Mouse (Mus musculus) hindbrain, embryonic 15.5 days (tissue): ENCODE data around the gene Kcnb1. TPM values are rescaled to one million over a fixed set of nuclear protein-coding genes. Genes with fewer than 3 reads are reported as not detected.
"Not testable (repeated sequence)": the region's sequence is repeated elsewhere in the genome, so short reads cannot be mapped to it uniquely, and the experiment has no call there.

Experiments used
- ATAC-seq: fragments of 200-750 bp; cut with Nextera tagmentation; 2 replicates; pipeline ENCODE4 v1.8.0; 2017; ENCODE audit warnings: low read depth, moderate number of reproducible peaks, moderate TSS enrichment; ENCODE audit not compliant: low FRiP score
- H3K27ac ChIP-seq: fragments of 300-500 bp; sonication (generic); replicated peaks from 2 replicates; pipeline ENCODE4 v1.5.1; 2015; ENCODE audit warnings: mild to moderate bottlenecking, inconsistent platforms
- H3K27me3 ChIP-seq: fragments of 300-500 bp; sonication (generic); 2 replicates; pipeline ENCODE4 v1.6.1; 2015; ENCODE audit warnings: control low read depth, inconsistent platforms
- H3K36me3 ChIP-seq: fragments of 300-500 bp; sonication (generic); 2 replicates; pipeline ENCODE4 v1.6.1; 2015; ENCODE audit warnings: control low read depth, inconsistent platforms
- H3K4me1 ChIP-seq: fragments of 300-500 bp; sonication (generic); replicated peaks from 2 replicates; pipeline ENCODE4 v1.6.1; 2015; ENCODE audit warnings: control low read depth, inconsistent platforms
- H3K4me2 ChIP-seq: fragments of 300-500 bp; sonication (generic); 2 replicates; pipeline ENCODE4 v1.6.1; 2015; ENCODE audit warnings: moderate library complexity, mild to moderate bottlenecking, inconsistent platforms
- H3K4me3 ChIP-seq: fragments of 300-500 bp; sonication (generic); 2 replicates; pipeline ENCODE4 v1.5.1; 2015; ENCODE audit warnings: mild to moderate bottlenecking, inconsistent platforms
- H3K9ac ChIP-seq: fragments of 300-500 bp; sonication (generic); 2 replicates; pipeline ENCODE4 v1.6.1; 2015; ENCODE audit warnings: inconsistent platforms
- H3K9me3 ChIP-seq: fragments of 300-500 bp; sonication (generic); 2 replicates; pipeline ENCODE4 v1.6.1; 2016; ENCODE audit warnings: control low read depth, inconsistent platforms
- WGBS: fragments of 180-500 bp; shearing (Covaris S2); methylation state at CpG from one replicate; pipeline ENCODE4 v1.1.7; 2015; 5-methylcytosine and 5-hydroxymethylcytosine counted together
- polyA plus RNA-seq: library from polyadenylated mRNA; unstranded; fragments of >200 nt; fragmentation: Nextera tagmentation; extraction: Ambion mirVana; gene quantifications from 2 replicates; pipeline ENCODE4 v1.2.1, GENCODE M21; 2015

Gene Kcnb1
- polyA plus RNA-seq, 1 experiment from 2014 or later, result 3.4 TPM

GRCm38 (mm10) chr2:167221159-167221845 lies 31.3 kb upstream of the Kcnb1 start:
- Histone ChIP-seq H3K9ac (no peak overlapping the region), H3K4me1 (peaks cover 3% of the 10 kb centered on the region; the same call in 1 of the 2 replicates), H3K27ac (no peak overlapping the region), H3K27me3 (no peaks in the 10 kb centered on the region), H3K4me3 (no peak overlapping the region), H3K9me3 (no peaks in the 10 kb centered on the region), H3K36me3 (no peaks in the 10 kb centered on the region), H3K4me2 (no peak overlapping the region)
- ATAC-seq, result no peak
- 84% methylated on average over 13 of the region's 13 CpGs for WGBS

GRCm38 (mm10) chr2:167220736-167221135 lies 30.8 kb upstream of the Kcnb1 start:
- H3K27ac ChIP-seq, result no peak overlapping the region
- no peaks in the 10 kb centered on the region for H3K36me3 ChIP-seq
- no peak overlapping the region for H3K4me3 ChIP-seq
- no peak overlapping the region for H3K9ac ChIP-seq
- H3K9me3 ChIP-seq, result no peaks in the 10 kb centered on the region
- H3K4me2 ChIP-seq, result no peak overlapping the region
- H3K4me1 ChIP-seq, result peaks cover 3% of the 10 kb centered on the region; the same call in 1 of the 2 replicates
- ATAC-seq, result no peak
- H3K27me3 ChIP-seq, result no peaks in the 10 kb centered on the region
- 85% methylated on average over 5 of the region's 5 CpGs for WGBS

DNA sequence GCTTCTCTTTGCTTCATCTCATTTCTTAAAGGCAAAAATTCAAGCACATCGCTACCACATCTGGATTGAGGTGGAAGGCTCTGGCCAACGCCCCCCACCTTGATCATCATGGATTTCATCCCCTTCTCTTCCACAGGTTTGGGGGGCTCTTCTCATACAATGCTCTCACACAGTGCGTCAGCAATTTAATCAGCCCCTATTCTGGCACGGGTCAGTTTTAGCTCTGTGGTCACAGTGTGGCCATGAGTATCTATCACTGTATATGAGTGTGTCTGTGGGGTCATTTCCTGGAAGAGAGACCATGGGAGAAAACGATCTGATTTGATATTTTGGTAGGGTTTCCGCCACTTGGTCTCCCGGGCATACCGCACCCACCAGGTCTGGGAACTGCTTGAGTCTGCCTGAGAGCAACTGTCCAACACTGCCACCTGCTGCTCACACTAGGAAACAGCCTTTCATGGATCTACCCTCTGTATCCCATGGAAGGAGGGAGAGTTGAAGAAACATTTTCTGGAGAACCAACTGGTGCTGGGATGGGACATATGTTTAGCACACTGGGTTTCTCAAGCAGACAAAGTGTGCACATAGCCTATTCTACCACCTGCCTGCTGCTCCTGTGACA lies 29.3 kb upstream of the Kcnb1 start:
- Histone ChIP-seq H3K27ac (no peak overlapping the region), H3K4me3 (no peak overlapping the region), H3K9ac (0 out of 2 replicates have a peak overlapping the region, but pooled peaks have one; percentile 4), H3K4me2 (peak overlapping the region; percentile 33), H3K36me3 (no peaks in the 10 kb centered on the region), H3K9me3 (no peaks in the 10 kb centered on the region), H3K4me1 (peaks cover 3% of the 10 kb centered on the region; the same call in 1 of the 2 replicates), H3K27me3 (no peaks in the 10 kb centered on the region)
- ATAC-seq, result peak; percentile 88
- WGBS, result 43% methylated on average over 8 of the region's 8 CpGs

- Histone ChIP-seq H3K27me3 (no peaks in the 10 kb centered on the region), H3K27ac (no peak overlapping the region), H3K4me1 (no peaks in the 10 kb centered on the region), H3K9ac (no peak overlapping the region), H3K4me3 (no peak overlapping the region), H3K36me3 (no peaks in the 10 kb centered on the region), H3K9me3 (no peaks in the 10 kb centered on the region), H3K4me2 (no peak overlapping the region)
- no peak for ATAC-seq
- 96% methylated on average over 12 of the region's 12 CpGs for WGBS
These were observed 23.7 kb upstream of the Kcnb1 start for GRCm38 (mm10) chr2:167213666-167214065.

DNA sequence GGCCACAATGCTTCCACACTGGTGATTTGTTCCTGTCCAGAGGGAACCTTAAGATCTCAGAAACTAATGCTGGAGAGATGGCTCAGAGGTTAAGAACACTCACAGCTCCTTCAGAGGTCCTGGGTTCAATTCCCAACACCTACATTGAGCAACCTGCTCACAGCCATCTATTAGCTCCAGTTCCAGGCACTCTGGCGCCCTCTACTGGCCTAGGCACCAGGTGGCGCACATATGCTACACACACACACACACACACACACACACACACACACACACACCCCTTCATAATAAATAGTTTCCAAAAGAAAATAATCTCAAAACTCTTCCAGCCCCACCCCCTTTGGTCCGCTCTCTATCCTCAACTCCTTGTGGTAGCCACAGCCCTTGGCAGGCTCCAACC lies 23.1 kb upstream of the Kcnb1 start:
- no peak for ATAC-seq
- H3K27ac ChIP-seq, result no peak overlapping the region
- H3K4me2 ChIP-seq, result no peak overlapping the region
- no peaks in the 10 kb centered on the region for H3K4me1 ChIP-seq
- WGBS, result 100% methylated on average over 3 of the region's 3 CpGs
- H3K9me3 ChIP-seq, result no peaks in the 10 kb centered on the region
- H3K27me3 ChIP-seq, result no peaks in the 10 kb centered on the region
- H3K4me3 ChIP-seq, result no peak overlapping the region
- H3K9ac ChIP-seq, result no peak overlapping the region
- H3K36me3 ChIP-seq, result no peaks in the 10 kb centered on the region

- Histone ChIP-seq H3K9me3 (no peaks in the 10 kb centered on the region), H3K4me3 (no peak overlapping the region), H3K27ac (no peak overlapping the region), H3K4me1 (no peaks in the 10 kb centered on the region), H3K9ac (no peak overlapping the region), H3K27me3 (no peaks in the 10 kb centered on the region), H3K4me2 (no peak overlapping the region), H3K36me3 (no peaks in the 10 kb centered on the region)
- no peak for ATAC-seq
- WGBS, result 94% methylated on average over 6 of the region's 6 CpGs
These were observed 22.6 kb upstream of the Kcnb1 start for GRCm38 (mm10) chr2:167212551-167212950.

DNA sequence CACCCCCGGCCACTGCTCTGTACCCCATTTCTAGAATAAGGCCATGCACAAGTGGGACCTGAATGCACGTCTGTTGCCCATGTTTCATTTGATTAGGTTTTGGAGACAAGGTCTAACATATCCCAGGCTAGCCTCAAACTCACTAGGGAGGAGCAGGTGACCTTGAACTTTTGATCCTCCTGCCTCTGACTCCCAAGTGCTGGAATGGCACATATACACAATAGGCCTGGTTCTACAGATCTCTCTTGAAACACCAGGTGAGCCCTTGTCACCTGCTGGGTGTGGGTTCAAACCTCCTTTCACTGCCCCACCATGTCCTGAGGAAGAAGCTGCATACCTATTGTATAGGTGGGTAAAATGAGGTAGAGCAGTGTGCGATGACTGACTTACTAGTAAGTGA lies 22.1 kb upstream of the Kcnb1 start:
- no peak overlapping the region for H3K4me3 ChIP-seq
- H3K9ac ChIP-seq, result no peak overlapping the region
- no peaks in the 10 kb centered on the region for H3K36me3 ChIP-seq
- no peaks in the 10 kb centered on the region for H3K27me3 ChIP-seq
- no peak overlapping the region for H3K4me2 ChIP-seq
- 98% methylated on average over 3 of the region's 3 CpGs for WGBS
- H3K4me1 ChIP-seq, result no peaks in the 10 kb centered on the region
- H3K27ac ChIP-seq, result no peak overlapping the region
- no peaks in the 10 kb centered on the region for H3K9me3 ChIP-seq
- ATAC-seq, result no peak

DNA sequence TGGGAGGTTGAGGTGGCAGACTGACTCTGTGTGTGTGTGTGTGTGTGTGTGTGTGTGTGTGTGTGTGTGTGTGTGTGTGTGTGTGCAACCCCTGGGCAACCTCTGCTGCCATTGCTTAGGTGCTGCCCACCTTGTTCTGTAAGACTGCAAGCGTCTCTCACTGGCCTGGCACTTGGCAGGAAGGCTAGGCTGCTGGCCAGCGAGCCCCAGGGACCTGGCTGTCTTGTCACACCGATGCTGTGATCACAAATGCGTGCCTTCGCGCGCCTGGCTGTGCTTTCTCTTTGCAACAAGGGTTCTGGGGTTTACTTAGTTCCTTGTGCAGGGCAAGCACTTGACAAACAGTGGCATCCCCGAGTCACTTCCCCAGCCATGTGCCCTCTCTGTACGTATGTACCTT lies 19.9 kb upstream of the Kcnb1 start:
- Histone ChIP-seq H3K4me3 (no peak overlapping the region), H3K4me1 (no peaks in the 10 kb centered on the region), H3K27me3 (no peaks in the 10 kb centered on the region), H3K4me2 (no peak overlapping the region), H3K27ac (no peak overlapping the region), H3K9ac (no peak overlapping the region), H3K36me3 (no peaks in the 10 kb centered on the region), H3K9me3 (no peaks in the 10 kb centered on the region)
- 72% methylated on average over 9 of the region's 9 CpGs for WGBS
- ATAC-seq, result no peak

DNA sequence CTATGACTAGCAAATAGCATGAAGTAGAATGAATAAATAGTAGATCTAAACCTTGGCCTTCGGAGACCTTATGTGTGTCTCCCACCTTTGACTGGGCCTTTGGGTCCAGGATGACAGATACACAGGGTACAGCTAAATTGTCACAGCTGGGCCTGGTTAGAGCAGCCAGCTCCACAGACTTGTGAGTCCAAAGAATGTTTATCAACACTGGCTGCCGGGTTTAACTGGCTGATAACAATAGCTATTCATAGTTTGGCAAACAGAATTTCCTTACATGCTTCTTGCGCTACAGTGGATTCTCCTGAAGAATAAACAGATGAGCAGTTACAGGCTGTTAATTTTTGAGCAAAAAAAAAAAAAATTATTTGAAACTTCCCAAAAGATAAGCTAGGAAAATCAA lies 19.0 kb upstream of the Kcnb1 start:
- ATAC-seq, result no peak
- Histone ChIP-seq H3K4me3 (no peak overlapping the region), H3K36me3 (no peaks in the 10 kb centered on the region), H3K9ac (no peak overlapping the region), H3K27ac (no peak overlapping the region), H3K4me1 (no peaks in the 10 kb centered on the region), H3K27me3 (no peaks in the 10 kb centered on the region), H3K9me3 (no peaks in the 10 kb centered on the region), H3K4me2 (no peak overlapping the region)
- 79% methylated on average over 3 of the region's 3 CpGs for WGBS

DNA sequence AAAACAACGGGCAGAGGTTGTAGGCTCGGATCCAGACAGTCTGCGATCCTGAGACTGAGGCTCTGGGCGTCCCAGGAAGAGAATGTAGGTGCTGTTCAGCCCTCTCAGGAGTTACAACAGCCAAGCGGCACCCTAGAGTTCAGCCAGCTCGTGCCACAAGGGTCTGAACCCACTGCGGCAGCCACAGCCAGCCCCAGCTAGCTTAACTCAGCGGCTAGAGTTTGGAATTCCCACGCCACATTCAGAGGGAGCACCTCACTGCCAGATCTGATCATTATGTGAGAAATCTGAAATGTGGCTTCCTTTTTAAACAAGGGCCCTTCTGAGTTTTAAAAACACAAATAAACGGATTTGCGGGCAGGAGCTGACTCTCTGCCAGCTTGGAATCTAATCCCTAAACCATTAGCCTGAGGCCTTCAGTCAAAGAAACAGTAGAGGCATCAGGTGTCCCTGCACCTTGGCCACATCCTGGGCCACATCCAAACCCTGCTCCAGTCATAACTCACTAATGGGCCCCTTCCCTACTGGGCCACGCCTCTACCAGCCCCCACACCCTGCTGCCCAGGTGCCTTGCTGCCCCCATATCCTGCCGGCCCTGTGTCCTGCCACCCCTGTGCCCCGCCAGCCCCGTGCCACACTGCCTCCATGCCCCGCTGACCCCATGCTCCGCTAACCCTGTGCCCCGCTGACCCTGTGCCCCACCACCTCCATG lies 16.1 kb upstream of the Kcnb1 start:
- no peak overlapping the region for H3K27ac ChIP-seq
- no peak overlapping the region for H3K4me2 ChIP-seq
- 90% methylated on average over 18 of the region's 18 CpGs for WGBS
- H3K4me3 ChIP-seq, result no peak overlapping the region
- H3K4me1 ChIP-seq, result peaks cover 18% of the 10 kb centered on the region
- no peaks in the 10 kb centered on the region for H3K27me3 ChIP-seq
- no peak overlapping the region for H3K9ac ChIP-seq
- no peak for ATAC-seq
- H3K36me3 ChIP-seq, result no peaks in the 10 kb centered on the region
- no peaks in the 10 kb centered on the region for H3K9me3 ChIP-seq

- not testable (repeated sequence) for H3K9ac ChIP-seq, H3K27ac ChIP-seq, H3K9me3 ChIP-seq, H3K4me2 ChIP-seq, H3K4me3 ChIP-seq, H3K27me3 ChIP-seq, H3K36me3 ChIP-seq, ATAC-seq
- WGBS, result 86% methylated on average over 5 of the region's 5 CpGs
- peaks cover 22% of the 10 kb centered on the region for H3K4me1 ChIP-seq
These were observed 14.7 kb upstream of the Kcnb1 start for GRCm38 (mm10) chr2:167204686-167205085.

DNA sequence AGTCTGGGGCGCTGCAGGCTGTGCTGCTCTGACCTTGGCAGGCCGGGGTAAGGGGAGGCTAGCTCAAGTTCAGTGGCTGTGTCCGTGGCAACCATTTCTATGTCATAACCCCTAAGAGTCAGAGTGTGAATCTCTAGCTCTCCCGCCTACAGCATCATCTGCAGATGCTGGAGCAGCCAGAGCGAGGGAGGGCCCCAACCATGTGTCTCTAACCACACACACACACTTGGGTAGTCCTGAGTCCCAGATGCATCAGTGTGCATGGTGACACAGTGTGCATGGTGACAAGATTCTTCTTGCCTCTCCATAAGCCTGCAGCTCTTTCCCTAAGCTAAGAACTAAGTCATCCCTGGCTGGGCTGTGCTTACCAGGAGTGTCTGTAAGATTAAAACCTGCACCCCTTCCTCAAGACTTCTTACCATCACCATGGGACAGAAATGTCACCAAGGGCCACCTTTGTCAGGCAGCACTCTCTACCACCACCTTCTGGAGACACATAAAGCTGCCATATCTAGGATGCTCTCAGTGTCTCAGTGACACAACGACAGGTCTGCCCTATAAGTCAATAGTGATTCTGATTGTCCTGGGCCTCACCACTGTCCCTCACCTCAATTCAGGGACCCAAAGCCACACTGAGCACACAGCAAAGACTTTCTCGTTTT lies 13.7 kb upstream of the Kcnb1 start:
- ATAC-seq, result no peak
- no peak overlapping the region for H3K27ac ChIP-seq

More for the DNA sequence above, 13.7 kb upstream of the Kcnb1 start:
- H3K4me1 ChIP-seq, result peaks cover 22% of the 10 kb centered on the region
- H3K9me3 ChIP-seq, result no peaks in the 10 kb centered on the region
- no peak overlapping the region for H3K9ac ChIP-seq
- no peaks in the 10 kb centered on the region for H3K27me3 ChIP-seq
- no peak overlapping the region for H3K4me2 ChIP-seq
- WGBS, result 74% methylated on average over 7 of the region's 7 CpGs
- H3K4me3 ChIP-seq, result no peak overlapping the region
- no peaks in the 10 kb centered on the region for H3K36me3 ChIP-seq
